Mouse (Mus musculus) kidney, postnatal 0 days (tissue): ENCODE data around the gene Shmt1. TPM values are rescaled to one million over a fixed set of nuclear protein-coding genes. Genes with fewer than 3 reads are reported as not detected.

Experiments used
- ATAC-seq: fragments of 200-750 bp; cut with Nextera tagmentation; replicated peaks from 2 replicates; pipeline ENCODE4 v1.8.0; 2017; ENCODE audit warnings: low read depth, moderate number of reproducible peaks, moderate TSS enrichment, moderate library complexity; ENCODE audit not compliant: low FRiP score
- DNase-seq: peaks from one replicate; pipeline ENCODE4 v3.0.0-alpha.2; 2016; ENCODE audit warnings: low spot score
- H3K27ac ChIP-seq: fragments of 300-500 bp; sonication (generic); 2 replicates; pipeline ENCODE4 v1.5.1; 2014; ENCODE audit warnings: mild to moderate bottlenecking
- H3K27me3 ChIP-seq: fragments of 300-500 bp; sonication (generic); 2 replicates; pipeline ENCODE4 v1.6.1; 2014; ENCODE audit warnings: low read length, mixed read lengths; ENCODE audit not compliant: insufficient read depth
- H3K36me3 ChIP-seq: fragments of 300-500 bp; sonication (generic); 2 replicates; pipeline ENCODE4 v1.6.1; 2014; ENCODE audit warnings: low read length, mixed read lengths; ENCODE audit not compliant: insufficient read depth
- H3K4me1 ChIP-seq: fragments of 300-500 bp; sonication (generic); replicated peaks from 2 replicates; pipeline ENCODE4 v1.6.1; 2014; ENCODE audit warnings: antibody characterized with exemption, low read length, mixed read lengths; ENCODE audit not compliant: insufficient read depth
- H3K4me2 ChIP-seq: fragments of 300-500 bp; sonication (generic); 2 replicates; pipeline ENCODE4 v1.6.1; 2014; ENCODE audit warnings: mild to moderate bottlenecking, low read length, moderate library complexity, mixed read lengths
- H3K4me3 ChIP-seq: fragments of 300-500 bp; sonication (generic); replicated peaks from 2 replicates; pipeline ENCODE4 v1.5.1; 2014; ENCODE audit warnings: low read depth, low read length
- H3K9ac ChIP-seq: fragments of 300-500 bp; sonication (generic); 2 replicates; pipeline ENCODE4 v1.6.1; 2014; ENCODE audit warnings: low read depth, low read length
- H3K9me3 ChIP-seq: fragments of 300-500 bp; sonication (generic); replicated peaks from 2 replicates; pipeline ENCODE4 v1.6.1; 2016; ENCODE audit warnings: low read length, inconsistent platforms, mixed read lengths
- CTCF ChIP-seq: IDR thresholded peaks from 2 replicates; pipeline ENCODE4 v1.5.1; 2016; ENCODE audit warnings: antibody characterized with exemption, low read depth, mild to moderate bottlenecking, moderate library complexity
- WGBS: fragments of 180-500 bp; shearing (Covaris S2); extraction: QIAGEN DNeasy Blood & Tissue Kit; methylation state at CpG from one replicate; pipeline ENCODE4 v1.1.7; 2014; 5-methylcytosine and 5-hydroxymethylcytosine counted together
- polyA plus RNA-seq: library from polyadenylated mRNA; unstranded; fragments of >200 nt; fragmentation: Nextera tagmentation; extraction: Ambion mirVana; gene quantifications from 2 replicates; pipeline ENCODE4 v1.2.1, GENCODE M21; 2015

Gene Shmt1
- polyA plus RNA-seq, 1 experiment from 2014 or later = 53.5 TPM

DNA sequence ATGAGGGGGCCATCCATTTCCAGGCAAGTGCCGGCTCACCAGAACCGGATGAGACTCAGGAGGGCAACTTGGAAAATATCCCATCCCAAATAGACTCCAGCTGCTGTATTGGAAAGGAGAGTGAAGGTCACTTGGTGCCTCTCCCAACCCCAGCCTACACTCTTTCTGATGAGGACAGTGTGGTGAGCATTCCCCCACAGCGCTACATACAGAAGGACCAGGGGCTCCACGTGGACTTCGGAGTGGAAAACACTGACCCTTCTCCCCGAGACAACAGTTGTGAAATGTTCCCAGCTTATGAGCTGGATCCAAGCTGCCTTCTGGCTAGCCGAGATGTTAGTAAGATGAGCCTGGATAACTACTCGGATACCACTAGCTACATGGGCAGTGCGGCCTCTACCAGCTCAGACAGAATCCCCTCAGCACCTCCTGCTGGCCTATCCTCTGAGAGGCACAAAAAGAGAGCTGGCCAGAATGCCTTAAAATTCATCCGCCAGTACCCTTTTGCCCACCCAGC is 31.8 kb downstream of the Shmt1 start:
- ATAC-seq (no peak), DNase-seq (no peak)
- Histone ChIP-seq H3K4me1 (peaks cover 51% of the 10 kb centered on the region), H3K9me3 (no peaks in the 10 kb centered on the region), H3K4me2 (peak overlapping the region; percentile 46), H3K4me3 (peak overlapping the region; percentile 18; the same call in 1 of the 2 replicates), H3K36me3 (peaks cover 12% of the 10 kb centered on the region), H3K27me3 (no peaks in the 10 kb centered on the region), H3K27ac (no peak overlapping the region), H3K9ac (no peak overlapping the region)
- TF ChIP-seq CTCF = no peak
- 86% methylated on average over 10 of the region's 10 CpGs for WGBS

DNA sequence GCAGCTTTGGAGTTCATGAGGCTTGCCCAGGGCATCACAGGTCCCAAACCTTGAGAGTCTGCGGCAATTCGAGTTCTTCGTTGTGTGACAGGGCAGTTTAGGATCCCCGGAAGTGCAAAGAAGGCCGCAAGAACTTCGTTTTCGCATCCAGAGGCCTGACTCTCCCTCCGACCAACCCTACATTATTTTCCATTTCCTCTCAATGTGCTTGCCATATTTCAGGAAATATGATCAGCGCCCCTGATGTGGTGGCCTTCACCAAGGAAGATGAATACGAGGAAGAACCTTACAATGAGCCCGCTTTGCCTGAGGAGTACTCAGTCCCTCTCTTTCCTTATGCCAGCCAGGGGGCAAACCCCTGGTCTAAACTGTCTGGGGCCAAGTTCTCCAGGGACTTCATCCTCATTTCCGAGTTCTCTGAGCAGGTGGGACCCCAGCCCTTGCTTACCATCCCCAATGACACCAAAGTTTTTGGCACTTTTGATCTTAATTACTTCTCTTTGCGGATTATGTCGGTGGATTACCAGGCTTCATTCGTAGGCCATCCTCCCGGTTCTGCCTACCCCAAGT is 33.6 kb downstream of the Shmt1 start:
- no peak for ATAC-seq
- Histone ChIP-seq H3K27ac (peak overlapping the region; percentile 93), H3K27me3 (no peaks in the 10 kb centered on the region), H3K9me3 (no peaks in the 10 kb centered on the region), H3K9ac (peak overlapping the region; percentile 83), H3K4me1 (peaks cover 51% of the 10 kb centered on the region), H3K36me3 (no peaks in the 10 kb centered on the region), H3K4me3 (peak overlapping the region; percentile 78), H3K4me2 (peak overlapping the region; percentile 93)
- 23% methylated on average over 16 of the region's 16 CpGs for WGBS
- DNase-seq = no peak
- TF ChIP-seq CTCF = no peak

DNA sequence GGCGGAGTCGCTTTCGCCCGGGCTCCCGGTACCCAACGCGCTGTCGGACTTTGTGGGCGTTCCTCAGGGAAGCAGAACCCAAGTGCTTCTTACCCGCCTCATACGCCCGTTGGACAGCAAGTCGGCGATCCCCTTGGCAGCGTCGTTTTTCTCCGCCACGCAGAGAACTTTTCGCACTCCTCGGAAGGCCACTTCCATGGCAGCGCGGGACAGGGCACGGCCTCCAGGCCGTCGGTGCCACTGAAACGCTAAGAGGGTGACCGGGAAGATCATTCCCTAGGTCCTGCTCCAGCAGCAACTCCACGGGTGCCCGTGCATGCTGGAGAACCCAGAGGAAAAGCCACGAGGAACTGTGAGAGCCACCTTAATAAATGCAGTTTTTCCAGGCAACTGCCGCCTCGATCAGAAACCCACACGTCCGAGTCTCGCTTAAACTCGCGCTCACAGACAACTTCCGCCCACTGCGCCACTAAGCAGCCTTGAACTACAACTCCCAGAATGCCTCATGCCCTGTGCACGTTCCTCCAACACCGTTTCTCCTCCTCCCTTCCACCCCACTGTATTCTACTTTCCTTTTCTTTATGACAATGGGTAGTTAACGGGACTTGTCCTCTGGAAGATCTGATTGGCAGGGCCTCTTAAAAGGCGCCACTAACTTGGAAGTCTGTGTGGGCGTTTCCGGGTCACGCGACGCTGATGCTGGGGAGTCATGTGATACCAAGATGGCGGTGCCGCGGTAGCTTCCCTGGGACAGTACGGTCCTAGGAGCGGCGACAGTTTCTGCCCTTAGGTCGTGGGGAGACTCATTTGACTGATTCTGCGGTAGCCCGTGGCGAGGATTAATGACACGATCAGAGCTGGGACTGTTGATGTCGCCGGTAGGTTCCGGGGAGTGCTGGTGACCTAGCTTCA is 34.4 kb downstream of the Shmt1 start, which contains the start of the genes Top3a and Smcr8:
Gene Top3a, minus strand, starts transcription at position 537 of the 912 bp plus-strand sequence.
Gene Smcr8, plus strand, starts transcription at position 696 of the 912 bp plus-strand sequence.
- no peaks in the 10 kb centered on the region for H3K9me3 ChIP-seq
- ATAC-seq (peak; percentile 95), DNase-seq (peak; percentile 99)
- peak within 1 kb of the TSS; percentile 78 for H3K4me3 ChIP-seq
- peak within 1 kb of the TSS; percentile 93 for H3K27ac ChIP-seq
- TF ChIP-seq CTCF = no peak
- no peaks in the 10 kb centered on the region for H3K27me3 ChIP-seq
- H3K9ac ChIP-seq = peak within 1 kb of the TSS; percentile 83
- no peaks in the 10 kb centered on the region for H3K36me3 ChIP-seq
- peaks cover 51% of the 10 kb centered on the region for H3K4me1 ChIP-seq
- H3K4me2 ChIP-seq = peak within 1 kb of the TSS; percentile 93
- under 1% methylated on average over 62 of the region's 62 CpGs for WGBS

DNA sequence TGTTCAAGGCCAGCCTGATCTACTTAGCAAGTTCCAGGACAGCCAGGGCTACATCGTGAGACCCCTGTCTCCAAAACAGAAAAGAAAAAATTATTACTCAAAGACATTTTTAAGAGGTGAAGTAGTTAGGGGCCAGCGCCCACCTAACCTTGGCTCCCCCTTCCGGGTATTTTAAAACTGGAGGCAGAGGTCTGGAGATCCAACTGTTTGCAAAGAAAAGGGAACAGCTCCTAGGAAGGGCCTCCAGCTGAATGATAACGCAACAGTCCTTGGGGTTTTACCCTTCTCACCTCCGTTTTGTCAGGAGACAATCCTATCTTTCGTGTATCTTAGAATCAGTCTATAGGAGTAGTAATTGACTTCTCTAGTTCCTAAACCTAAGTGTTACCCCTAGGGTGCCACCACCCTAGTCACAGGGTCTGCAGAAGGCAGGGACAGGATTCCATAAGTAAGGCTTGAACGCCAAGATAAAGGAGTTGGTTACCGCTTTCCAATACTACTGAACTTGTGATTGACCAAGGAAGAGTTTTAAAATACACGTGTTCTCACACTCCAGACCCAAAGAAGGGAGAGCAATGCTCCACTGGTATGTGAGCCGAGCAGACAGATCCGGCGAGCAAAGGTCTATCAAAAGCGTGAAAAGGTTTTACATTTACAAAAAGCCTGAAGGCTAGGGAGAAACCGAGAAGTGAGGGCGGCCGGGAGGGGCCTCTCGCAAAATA is 35.2 kb downstream of the Shmt1 start:
- Histone ChIP-seq H3K27ac (peak overlapping the region; percentile 93), H3K9me3 (no peaks in the 10 kb centered on the region), H3K4me1 (peaks cover 44% of the 10 kb centered on the region), H3K4me2 (peak overlapping the region; percentile 93), H3K36me3 (no peaks in the 10 kb centered on the region), H3K4me3 (peak overlapping the region; percentile 78), H3K9ac (peak overlapping the region; percentile 83), H3K27me3 (no peaks in the 10 kb centered on the region)
- DNase-seq (no peak), ATAC-seq (no peak)
- whole genome bisulfite sequencing = 2% methylated on average over 17 of the region's 17 CpGs
- TF ChIP-seq CTCF = no peak

DNA sequence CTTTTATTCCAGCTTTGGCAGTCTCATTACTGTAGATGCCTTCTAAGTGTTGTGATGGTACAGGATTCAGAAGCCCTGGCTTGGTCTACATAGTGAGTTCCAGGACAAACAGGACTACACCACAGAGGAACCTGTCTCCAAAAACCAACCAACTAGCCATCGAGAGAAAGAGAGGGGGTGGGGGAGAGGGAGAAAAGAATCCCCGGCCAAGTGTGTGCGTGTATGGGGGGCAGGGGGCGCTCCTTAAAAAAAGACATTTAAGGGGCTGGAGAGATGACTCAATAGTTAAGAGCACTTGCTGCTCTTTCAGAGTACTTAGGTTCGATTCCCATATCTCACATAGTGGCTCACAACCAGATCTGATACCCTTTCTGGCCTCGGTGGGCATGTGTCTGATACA is 35.9 kb downstream of the Shmt1 start:
- Histone ChIP-seq H3K9me3 (no peaks in the 10 kb centered on the region), H3K27ac (no peak overlapping the region), H3K27me3 (no peaks in the 10 kb centered on the region), H3K4me2 (peak overlapping the region; percentile 93), H3K4me3 (peak overlapping the region; percentile 78), H3K9ac (no peak overlapping the region), H3K36me3 (no peaks in the 10 kb centered on the region), H3K4me1 (peaks cover 37% of the 10 kb centered on the region)
- no peak for TF ChIP-seq CTCF
- WGBS = 57% methylated on average over 6 of the region's 6 CpGs
- no peak for ATAC-seq
- DNase-seq = no peak

DNA sequence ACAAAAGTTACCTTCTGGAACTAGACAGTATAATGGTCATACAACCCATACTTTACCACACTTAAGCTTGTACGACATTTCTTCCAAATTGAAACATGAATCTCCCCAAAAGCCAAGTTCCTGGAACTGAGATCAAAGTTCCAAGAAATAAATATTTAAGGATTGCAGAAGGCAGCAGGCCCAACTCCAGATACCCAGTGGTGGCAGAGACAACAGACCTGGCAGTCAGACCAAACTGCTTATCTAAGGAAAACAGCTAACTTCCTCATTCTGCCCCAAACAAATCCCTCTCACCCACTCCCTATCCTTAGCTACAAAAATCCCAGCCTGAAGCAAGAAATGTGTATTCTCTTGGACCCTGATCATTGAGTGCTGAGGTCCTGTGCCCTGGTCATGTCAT is 36.7 kb downstream of the Shmt1 start:
- H3K4me2 ChIP-seq = no peak overlapping the region; the same call in 1 of the 2 replicates
- DNase-seq (no peak), ATAC-seq (no peak)
- H3K4me3 ChIP-seq = no peak overlapping the region
- no peak for TF ChIP-seq CTCF
- H3K4me1 ChIP-seq = peaks cover 30% of the 10 kb centered on the region
- H3K27me3 ChIP-seq = no peaks in the 10 kb centered on the region
- WGBS = 70% methylated on average over 1 of the region's 1 CpGs
- H3K9me3 ChIP-seq = no peaks in the 10 kb centered on the region
- H3K9ac ChIP-seq = no peak overlapping the region
- H3K27ac ChIP-seq = no peak overlapping the region
- H3K36me3 ChIP-seq = no peaks in the 10 kb centered on the region
